Mouse (Mus musculus) cerebellum, postnatal 4 days (tissue): ENCODE measurements around the gene 4930564D02Rik.

ENCODE experiments used
- DNase-seq, 2 experiments: peaks; one replicate each; pipeline ENCODE4 v3.0.0; 2022; ENCODE audit warnings: low spot score in 2 of 2, mixed read lengths in 1 of 2

The 4930564D02Rik gene

DNA sequence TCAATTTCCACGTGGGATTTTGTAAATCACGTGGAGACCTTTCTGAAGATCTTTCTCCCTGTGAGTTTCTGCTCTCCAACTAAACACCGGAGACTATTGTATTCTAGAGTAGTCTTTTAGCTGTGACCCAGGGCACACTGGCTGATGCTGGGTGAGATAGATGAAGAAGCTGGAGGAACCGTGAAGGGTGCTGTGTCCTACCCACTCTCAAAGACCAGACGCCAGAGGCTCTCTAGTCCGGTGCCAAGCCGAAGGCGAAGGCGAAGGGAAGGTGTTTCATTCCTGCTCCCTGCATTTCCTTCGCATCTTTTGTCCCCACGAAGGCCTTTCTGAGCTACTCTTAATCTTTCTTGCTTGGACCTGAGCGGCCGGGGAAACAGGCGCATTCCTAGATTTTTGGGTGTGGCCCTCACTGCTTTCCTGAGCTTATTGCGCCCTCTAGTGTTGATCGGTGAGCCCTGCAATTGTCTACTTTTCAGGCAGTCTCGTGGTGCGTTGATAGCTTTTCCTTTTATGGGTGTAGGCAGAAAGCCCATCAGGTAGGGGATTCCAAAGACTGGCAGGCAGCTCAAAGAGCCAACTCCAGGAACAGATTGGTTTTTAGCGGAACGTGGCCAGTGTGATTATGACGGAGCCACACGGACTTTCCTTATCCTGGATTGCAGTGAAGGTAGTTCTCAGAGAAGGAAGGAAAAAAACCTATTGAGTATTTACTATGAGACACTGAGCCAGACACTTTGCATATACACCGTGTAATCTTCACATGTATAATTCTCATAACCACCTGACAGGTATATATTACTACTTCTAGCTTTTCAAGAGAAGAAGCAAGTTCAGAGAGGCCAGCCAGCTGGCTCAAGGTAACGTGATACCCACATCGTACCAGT, 7.8 kb upstream of the 4930564D02Rik start:
- peak; percentile 68 to 86 for DNase-seq

DNA sequence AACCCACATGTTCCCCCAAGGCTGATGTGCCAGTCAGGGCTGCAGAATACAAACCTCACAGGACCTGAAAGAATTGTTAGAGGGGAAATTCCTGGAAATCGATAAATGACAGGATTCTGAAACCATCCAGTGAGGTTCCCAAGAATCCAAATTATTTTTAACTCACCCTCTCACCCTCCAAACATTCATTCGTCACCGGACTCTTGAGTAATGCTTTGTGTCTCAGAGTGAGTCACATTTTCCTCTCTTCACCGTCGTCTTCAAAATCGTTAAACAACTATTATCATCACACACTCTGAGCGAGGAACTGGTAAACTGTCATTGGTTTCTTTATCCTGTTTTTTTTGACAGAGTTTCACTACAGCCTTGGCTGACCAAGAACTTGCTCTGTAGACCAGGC, 6.7 kb upstream of the 4930564D02Rik start:
- DNase-seq: no peak

DNA sequence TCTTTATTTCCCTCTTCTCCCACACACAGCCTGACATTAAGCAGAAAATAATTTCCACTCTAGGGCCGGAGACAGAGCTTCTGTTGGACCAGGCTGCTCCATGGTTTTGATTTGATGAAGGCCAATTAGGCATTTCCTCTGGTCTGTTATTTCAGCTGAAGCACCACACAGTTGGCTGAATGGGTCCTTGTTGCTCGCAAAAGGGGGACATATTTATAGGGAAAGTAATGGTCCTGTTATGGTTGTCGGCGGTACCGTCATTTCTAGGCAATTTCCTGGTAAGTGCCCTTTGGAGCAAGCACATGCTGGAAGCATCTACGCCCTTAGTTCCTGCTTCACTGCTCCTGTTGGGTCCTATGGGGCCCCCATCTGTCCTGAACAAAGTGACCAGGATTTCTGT, 5.7 kb upstream of the 4930564D02Rik start:
- no peak for DNase-seq

DNA sequence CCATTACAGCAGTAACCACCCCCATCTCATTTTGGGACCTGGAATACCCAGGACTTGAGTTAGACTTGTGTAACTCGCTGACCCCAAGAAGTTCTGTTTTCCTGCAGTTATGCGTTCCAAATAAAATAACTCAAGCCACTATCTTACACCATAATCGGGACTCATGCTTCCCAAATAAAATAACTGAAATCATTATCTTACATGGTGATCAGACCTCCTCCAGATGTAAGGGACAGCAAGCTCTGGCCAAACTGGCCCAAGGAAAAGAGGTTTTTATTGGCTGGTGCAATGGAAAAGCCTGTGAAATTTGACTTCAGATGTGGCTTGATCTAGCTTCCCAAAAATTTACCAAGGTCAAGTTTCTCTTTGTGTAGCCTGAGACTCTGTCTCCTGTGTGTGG, 5.1 kb upstream of the 4930564D02Rik start:
- DNase-seq: no peak

DNA sequence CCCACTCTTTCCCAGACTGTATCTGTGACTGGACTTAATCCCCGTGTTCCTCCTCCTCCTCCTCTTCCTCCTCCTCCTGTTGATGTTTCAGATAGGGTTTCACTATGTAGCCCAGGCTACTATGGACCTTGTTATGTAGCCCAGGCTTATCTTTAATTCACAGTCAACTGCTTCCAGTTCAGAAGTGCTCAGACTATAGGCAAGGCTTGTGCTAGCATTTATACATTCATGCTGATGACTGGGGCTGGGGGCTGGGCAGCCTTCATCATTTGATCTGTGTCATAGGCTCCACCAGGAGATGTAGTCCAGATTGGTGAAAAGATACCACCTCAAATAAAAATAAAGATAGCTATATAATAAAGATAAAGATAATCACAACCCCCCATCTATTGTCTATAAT, 4.7 kb upstream of the 4930564D02Rik start:
- DNase-seq: no peak

DNA sequence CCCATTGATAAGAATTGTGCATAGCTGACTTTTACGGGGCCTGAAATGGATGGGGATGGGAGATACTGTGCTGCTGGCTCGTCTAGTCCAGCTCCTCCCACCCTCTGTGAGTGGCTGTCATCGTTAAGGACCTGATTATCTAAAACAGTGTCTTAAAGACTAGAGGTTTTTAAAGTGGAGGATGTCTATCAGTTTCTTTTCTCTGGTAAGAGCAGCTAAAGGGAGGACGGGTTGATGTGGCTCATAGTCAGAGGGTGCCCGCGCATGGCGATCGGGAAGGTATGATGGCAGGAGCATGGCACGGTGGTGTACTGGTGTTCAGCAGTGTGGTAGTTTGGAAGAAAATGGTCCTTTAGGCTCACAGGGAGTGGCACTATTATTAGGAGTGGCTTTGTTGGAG, 4.0 kb upstream of the 4930564D02Rik start:
- DNase-seq: no peak

DNA sequence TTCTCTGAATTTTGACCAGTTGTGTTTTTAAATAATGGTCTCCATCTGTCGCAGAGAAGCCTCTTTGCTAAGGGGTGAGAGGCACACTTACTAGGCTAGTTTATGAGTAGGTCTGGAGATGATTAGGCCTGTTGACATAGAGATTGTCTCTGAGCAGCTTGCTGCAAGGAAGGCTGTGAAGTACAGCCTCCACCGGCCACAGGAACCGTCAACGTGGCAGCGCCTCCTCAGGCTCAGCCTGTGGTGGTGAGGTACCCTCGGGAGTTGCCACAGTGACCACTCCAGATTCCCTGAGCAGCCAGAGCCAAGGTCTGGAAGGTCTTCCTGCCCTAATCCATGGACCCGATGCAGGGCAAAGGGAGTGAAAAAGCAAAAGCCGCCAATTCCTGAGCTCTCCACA, 3.9 kb downstream of the 4930564D02Rik start:
- DNase-seq: no peak

DNA sequence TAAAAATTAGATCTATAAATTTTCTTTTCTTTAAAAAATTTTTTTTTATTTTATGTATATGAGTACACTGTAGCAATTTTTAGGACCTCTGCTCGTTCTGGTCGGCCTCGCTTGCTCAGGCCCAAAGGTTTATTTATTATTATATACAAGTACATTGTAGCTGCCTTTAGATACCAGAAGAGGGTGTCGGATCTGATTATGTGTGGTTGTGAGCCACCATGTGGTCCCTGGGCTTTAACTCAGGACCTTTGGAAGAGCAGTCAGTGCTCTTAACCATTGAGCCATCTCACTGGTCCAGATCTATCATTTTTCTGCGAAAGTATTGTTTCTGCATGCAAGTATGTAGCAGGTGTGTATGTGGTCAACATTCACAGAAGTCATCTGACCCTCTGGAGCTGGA, 4.6 kb downstream of the 4930564D02Rik start:
- no peak for DNase-seq

DNA sequence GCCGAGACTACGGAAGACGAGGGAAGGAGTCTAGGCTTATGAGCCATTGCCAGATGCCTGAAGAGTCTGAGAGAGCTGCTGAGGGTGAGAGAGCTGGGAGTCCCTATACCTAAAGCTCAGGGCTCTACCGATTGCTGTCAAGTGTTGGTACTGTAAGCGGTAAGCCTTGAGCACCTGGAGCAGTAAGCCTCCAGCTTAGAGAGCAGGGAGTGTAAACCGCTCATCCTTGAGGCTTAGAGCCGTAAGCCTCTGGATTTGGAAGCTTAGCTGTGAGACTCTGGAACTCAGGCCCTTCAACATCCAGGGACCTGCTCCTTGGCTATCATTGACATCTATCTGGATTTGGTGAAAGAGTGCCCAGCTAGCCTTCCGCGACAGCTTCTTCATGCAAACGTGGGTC, 5.9 kb downstream of the 4930564D02Rik start:
- no peak for DNase-seq

DNA sequence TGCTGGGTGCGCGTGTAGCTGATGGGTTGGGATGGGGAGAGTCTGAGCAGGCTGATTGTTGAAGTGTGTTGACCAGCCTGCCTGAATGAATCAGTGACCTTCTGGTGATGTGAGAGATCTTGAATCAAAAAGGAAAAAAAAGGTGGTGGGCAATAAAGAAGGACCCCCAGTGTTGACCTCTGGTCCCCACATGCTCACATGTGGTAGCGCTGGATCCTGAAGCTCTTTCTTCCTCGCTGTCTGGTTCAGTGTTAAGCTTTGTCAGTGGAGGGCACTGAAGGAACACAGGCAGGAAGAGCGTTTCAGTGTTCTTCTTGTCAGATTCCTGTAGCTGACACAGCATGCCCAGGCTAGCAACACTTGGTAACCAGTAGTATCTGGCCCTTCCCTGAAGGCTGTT, 9.2 kb downstream of the 4930564D02Rik start:
- no peak for DNase-seq

DNA sequence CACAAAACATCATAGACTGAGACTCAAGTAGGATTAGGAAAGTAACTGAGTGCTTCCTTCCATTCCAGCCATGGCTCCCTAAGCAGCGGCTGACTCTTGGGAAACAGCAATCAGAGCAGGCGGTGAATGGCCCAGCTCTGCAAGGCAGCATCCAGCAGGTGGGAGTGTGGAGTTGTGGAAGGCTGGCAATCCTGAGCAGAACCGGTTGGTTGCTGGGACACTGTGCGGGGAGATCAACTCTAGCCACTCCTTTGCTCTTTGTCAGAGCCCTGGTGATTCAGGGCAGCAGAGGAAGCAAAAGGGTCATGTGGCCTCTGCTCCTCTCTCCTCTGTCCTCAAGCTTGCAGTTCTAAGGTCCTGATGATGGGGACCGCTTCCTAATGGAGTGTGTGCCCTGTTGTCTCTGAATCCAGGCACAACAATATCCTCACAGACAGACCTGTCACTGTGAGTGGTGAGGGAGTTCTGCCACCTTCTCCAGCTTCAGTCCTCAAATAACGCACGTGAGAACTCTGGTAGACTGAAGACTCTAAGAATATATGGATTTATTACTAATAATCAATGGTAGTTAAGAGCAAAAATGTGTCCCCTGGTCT, 11.7 kb downstream of the 4930564D02Rik start:
- DNase-seq: peak; percentile 71 to 79

DNA sequence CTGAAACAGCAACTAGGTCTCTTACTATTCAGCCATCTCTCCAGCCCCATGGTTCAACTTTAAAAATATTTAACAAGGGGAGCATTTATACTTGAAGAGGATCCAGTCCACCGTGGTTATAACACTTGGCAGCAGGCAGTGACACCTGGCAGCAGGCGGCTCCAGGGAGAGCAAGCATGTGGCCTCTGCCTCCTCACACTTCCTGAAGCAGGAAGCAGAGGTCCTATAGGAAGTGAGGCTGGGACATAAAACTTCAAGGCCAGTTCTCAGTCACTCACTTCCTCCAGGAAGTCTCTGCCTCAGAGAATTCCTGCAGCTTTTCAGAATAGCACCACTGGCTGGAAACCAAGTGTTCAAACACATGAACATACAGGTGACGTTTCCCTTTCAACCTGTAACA, 20.7 kb downstream of the 4930564D02Rik start:
- no peak for DNase-seq

DNA sequence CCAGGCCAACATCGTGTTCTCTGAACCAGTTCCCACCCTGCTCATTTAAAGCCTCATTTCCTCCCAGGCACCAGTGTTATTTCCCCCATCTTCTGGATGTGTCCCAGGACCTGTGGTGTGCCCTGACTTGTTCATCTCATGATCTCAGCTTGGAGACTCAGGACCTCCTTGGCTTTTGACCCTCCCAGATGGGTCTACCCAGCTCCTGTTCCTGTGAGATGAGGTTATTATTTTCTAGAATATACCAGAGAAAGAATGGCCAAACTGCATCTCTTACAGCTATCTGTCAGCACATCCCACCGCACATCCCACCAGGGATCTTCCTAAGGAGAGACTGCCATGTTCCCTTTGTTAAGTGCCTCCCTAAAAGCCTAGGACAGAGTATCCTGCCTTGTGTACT, 22.0 kb downstream of the 4930564D02Rik start:
- no peak for DNase-seq

DNA sequence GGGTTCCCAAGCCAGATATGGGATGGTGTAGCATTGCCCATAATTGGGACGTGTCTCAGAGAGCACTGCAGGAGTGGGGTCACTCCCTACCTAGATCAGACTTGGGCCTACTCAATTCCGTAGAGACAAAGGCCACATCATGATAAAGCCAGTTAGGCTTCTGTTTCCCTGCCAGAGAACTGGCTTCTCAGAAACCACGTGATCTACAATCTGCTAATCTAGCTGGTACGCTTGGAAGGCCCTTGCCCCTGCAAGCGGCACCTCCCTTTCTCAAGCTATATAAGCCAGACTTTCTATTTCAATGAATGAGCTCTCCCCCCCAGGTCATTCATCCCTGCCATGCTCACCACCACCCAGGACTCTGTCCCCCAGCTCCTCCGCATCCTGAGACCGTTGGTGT, 23.5 kb downstream of the 4930564D02Rik start:
- DNase-seq: no peak

DNA sequence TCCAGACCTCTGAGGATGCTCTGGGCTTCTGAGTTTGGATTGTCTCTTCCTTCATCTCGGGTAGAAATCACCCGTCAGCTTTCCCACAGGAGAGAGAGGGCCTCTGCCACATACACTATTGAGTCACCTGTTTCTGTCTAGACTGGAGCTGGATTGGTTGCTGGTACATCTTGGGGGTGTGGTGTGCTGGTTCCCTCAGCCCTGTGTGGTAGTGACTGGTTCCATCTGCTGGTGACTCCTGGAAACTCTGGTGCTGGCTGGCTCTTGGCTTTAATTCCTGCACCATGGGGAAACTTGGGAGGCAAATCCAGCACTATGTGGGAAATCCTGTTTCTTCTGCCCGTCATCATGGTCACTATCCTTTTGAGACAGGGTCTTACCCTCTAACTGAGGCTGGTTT, 24.3 kb downstream of the 4930564D02Rik start:
- DNase-seq: peak in 1 of 2 experiments; percentile 45

DNA sequence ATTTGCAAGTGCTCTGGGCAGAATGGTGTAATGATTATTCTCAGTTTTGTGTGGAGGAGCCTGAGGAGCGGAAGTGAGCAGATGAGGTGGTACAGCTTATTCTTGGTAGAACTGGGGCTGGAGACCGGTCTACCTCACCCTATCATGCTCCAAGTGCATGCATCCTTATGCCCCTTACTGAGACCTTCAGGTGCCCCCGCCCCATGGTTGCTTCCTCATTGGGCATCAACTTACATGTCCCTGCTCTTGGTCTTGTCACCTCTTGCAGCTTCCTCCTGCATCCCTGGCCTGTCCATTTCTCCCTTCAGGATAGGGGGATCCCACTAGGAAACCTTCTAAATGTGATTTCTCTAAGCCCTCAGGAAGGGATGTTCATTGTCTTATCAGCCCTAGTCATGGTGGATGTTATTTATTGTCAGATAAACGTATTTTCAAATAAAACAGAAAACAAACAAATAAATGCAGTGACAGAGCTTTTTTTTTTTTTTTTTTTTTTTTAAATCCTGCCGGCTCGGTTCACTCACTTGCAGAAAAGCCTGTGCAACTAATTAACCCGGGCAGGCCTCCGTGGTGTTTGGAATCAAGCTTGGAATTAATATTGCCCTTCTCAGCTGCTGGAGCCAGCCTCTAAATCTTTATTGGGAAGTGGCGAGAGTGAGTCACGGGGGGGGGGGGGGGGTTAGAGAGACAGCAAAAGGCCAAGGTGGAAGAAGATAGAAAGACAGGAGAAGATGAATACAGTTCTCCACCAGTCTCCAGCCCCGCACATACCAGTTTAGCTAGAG, 26.3 kb downstream of the 4930564D02Rik start:
- no peak for DNase-seq

DNA sequence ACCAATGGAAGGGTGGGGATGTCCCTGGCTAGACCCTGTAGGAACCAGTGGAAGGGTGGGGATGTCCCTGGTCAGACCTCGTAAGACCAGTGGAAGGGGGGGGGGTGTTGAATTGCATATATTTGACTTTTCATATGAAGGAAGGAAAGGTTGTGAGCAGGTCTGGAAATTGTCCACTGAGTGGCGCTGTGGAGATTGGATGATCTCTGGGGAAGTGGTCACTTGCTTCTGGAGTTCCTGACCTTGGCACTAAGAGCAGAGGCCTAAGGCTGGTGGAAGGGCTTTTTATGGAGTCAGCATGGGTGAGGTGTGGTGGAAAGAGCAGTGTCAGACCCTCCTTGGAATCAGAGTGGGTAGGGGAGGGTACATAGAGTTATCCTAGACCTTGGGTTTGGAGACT, 27.8 kb downstream of the 4930564D02Rik start:
- DNase-seq: no peak

DNA sequence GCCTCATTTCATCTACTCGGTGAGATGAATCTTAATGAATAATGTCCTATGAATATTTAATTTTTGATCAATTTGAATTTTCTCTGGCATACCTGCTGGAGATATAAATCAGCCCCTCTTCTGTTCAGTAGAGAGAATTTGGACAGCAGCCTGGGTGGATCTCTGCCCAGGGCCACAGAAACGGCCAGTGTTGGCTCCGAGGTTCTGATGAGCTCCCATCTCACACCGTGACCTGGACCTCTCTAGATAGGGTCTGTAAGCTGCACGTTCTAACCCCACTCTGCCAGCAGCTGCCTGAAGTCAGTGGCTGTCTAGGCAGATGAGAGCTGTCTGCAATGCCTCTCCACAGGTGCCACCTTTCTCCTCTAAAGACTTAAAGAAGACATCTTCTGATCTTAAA, 28.4 kb downstream of the 4930564D02Rik start:
- no peak for DNase-seq

DNA sequence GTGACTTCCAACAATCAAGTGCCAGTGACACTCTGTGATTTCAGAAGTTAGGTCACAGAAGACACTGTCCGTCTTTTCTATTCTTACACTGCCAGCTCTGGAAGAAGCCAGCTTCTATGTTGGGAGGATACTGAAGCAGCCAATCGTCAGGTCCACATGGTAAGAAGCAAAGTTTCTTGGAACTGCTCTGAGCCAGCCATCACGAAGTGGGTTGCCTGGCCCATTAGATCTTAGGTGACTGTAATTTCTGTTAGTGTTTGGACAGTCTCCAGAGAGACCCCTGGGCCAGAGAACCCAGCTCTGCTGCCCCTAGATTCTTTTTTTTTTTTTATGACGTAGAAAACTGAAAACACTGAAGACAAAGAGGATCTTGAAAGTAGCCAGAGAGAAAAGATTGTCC, 30.9 kb downstream of the 4930564D02Rik start:
- no peak for DNase-seq

DNA sequence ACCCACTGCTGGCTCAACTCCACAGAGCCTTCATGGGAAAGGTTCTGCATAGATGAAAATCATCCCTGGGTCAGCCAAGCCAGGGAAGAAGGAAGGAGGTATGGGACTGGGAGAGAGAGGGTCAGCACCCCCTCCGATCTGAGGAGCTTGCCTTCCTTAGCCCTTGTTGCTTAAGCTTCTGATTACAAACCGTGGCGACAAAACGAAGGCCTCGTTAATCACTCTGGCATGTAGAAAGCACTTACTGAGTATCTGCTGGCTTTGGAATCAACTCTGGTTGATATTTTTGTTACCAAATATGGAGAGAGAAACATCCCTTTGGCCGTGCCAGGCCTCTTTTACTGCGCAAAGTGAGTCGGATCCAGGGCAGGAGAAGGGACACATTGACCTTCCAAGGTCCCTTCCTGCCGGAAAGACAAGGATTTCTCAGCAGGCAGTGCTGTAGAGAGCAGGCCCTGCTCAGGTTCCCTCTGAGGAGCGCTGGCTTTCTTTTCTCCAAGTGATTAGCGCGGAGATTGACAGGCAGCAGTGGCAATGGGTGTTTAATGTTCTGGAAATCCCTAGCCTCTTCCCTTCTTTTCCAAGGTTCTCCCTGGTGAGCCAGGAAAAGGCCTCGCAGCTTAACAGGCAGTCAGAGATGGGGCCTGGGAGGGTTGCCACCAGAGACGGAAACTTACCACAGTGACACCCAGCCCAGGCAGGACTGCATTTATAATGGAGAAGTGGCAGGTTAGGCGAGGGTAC, 33.1 kb downstream of the 4930564D02Rik start:
- no peak for DNase-seq

DNA sequence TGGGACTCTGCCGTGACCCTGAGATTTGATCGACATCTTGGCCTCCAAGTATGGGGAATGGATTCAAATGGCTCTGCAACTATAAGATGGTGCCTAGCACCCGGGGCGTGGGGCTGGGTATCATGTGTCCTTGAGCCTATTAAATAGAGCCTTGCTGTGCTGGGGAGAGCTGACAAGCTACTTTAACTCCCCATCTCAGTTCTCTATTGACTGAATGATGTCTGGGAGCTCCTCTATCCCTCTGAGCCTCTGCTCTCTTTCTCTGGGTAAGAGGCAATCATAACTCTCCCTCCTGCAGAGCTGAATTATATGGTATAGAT, 33.6 kb downstream of the 4930564D02Rik start:
- no peak for DNase-seq

DNA sequence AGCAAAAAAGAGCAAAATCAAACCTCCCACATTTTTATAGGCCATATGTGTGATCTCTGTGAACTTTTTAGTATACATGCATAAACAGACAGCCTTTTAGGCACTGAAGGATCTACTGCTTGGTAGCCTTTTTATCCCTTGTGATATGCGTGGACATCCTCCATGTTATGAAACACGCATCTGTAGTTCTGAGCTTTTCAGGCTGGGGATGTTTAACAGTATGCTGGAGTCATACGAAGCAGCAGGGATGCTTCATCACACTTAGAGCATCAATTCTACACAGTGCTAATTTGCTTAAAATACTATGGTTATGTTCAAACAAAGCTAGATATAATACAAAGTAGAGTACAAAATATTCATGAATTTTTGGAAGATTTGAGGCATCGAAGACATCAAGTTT, 39.2 kb downstream of the 4930564D02Rik start:
- no peak for DNase-seq
